30 mouse cellular contexts compared by ENCODE assay signal in genomic region chr13:24649099-24649498, GRCm38 (mm10).
DNase-seq lines count a peak whose midpoint lies in the region; ATAC-seq lines count a peak whose summit lies in the region.
"Had no signal": no experiment of that assay in that cellular context is flagged by ENCODE, and none has a peak within 500 bp of the region (broad histone marks: within the 10 kb centered on the region; RNA-seq: fewer than 3 reads in every experiment).

No protein-coding gene starts in this region.

- H3K9me3 ChIP-seq in embryonic facial prominence, embryonic 14.5 days (ENCODE audit: control insufficient read depth, low read length): no peaks in the 10 kb centered on the region
- H3K9me3 ChIP-seq in embryonic facial prominence, embryonic 10.5 days: no peaks in the 10 kb centered on the region
- no peaks in the 10 kb centered on the region for H3K9me3 ChIP-seq in hindbrain, embryonic 14.5 days (ENCODE audit: control insufficient read depth, low read length)
- no peaks in the 10 kb centered on the region for H3K9me3 ChIP-seq in hindbrain, embryonic 12.5 days (replicated peaks)
- H3K9me3 ChIP-seq in midbrain, embryonic 15.5 days: no peaks in the 10 kb centered on the region
- H3K9me3 ChIP-seq in midbrain, embryonic 11.5 days (ENCODE audit: control insufficient read depth, low read length): no peaks in the 10 kb centered on the region
- H3K9me3 ChIP-seq: embryonic facial prominence, embryonic 13.5 days; G1E; limb, embryonic 12.5 days; liver, embryonic 15.5 days had no signal

- no peak overlapping the region for H3K9ac ChIP-seq in embryonic facial prominence, embryonic 14.5 days (ENCODE audit: low read depth, low read length)
- H3K9ac ChIP-seq in hindbrain, embryonic 14.5 days: no peak overlapping the region
- no peak overlapping the region for H3K9ac ChIP-seq in hindbrain, embryonic 12.5 days
- no peak overlapping the region for H3K9ac ChIP-seq in midbrain, embryonic 15.5 days
- no peak overlapping the region for H3K9ac ChIP-seq in midbrain, embryonic 11.5 days (ENCODE audit: low read length)
- H3K9ac ChIP-seq: embryonic facial prominence, embryonic 13.5 days; limb, embryonic 12.5 days; liver, embryonic 15.5 days; lung, embryonic 14.5 days had no signal

- ATAC-seq in embryonic facial prominence, embryonic 14.5 days (ENCODE audit: low read depth): no peak
- ATAC-seq in hindbrain, embryonic 14.5 days (ENCODE audit: low FRiP score): no peak
- ATAC-seq in hindbrain, embryonic 12.5 days (ENCODE audit: low FRiP score): no peak
- no peak for ATAC-seq in midbrain, embryonic 15.5 days (replicated peaks)
- ATAC-seq in midbrain, embryonic 11.5 days (ENCODE audit: low FRiP score): no peak
- ATAC-seq: intestine, embryonic 16.5 days; Patski had no signal

- H3K36me3 ChIP-seq in embryonic facial prominence, embryonic 14.5 days (ENCODE audit: control insufficient read depth, insufficient read depth, low read length): no peaks in the 10 kb centered on the region
- no peaks in the 10 kb centered on the region for H3K36me3 ChIP-seq in embryonic facial prominence, embryonic 10.5 days (replicated peaks)
- H3K36me3 ChIP-seq in hindbrain, embryonic 14.5 days (replicated peaks; ENCODE audit: control insufficient read depth, insufficient read depth): no peaks in the 10 kb centered on the region
- no peaks in the 10 kb centered on the region for H3K36me3 ChIP-seq in hindbrain, embryonic 12.5 days
- no peaks in the 10 kb centered on the region for H3K36me3 ChIP-seq in midbrain, embryonic 15.5 days (replicated peaks)
- no peaks in the 10 kb centered on the region for H3K36me3 ChIP-seq in midbrain, embryonic 11.5 days (ENCODE audit: control insufficient read depth, insufficient read depth, low read length)
- H3K36me3 ChIP-seq: embryonic facial prominence, embryonic 13.5 days; G1E; limb, embryonic 12.5 days; liver, embryonic 15.5 days had no signal

- DNase-seq in embryonic facial prominence, embryonic 14.5 days (ENCODE audit: low spot score): peak; percentile 61
- DNase-seq in embryonic facial prominence, embryonic 10.5 days (ENCODE audit: low spot score): no peak
- DNase-seq in hindbrain, embryonic 14.5 days (ENCODE audit: low spot score): no peak
- DNase-seq in midbrain, embryonic 11.5 days (ENCODE audit: low spot score, missing footprints): no peak
- no peak for DNase-seq in embryo, embryonic 10.5 days (ENCODE audit: low spot score)
- DNase-seq in embryo, embryonic 9.5 days (ENCODE audit: extremely low spot score): no peak
- DNase-seq: adrenal gland, postnatal 10 days; cerebellum, adult 8-10 months; cerebellum, postnatal 25 days; gastrocnemius, adult 2 months; gastrocnemius, postnatal 36 days; heart, adult 18-20 months; heart, postnatal 36 days; kidney, adult 8-10 months; kidney, postnatal 4 days; lung, embryonic 14.5 days; lung, postnatal 14 days; right cerebral cortex, postnatal 4 days; thymus, adult 2 months; thymus, postnatal 36 days had no signal

- no peak overlapping the region for H3K27ac ChIP-seq in embryonic facial prominence, embryonic 14.5 days (replicated peaks; ENCODE audit: low read depth, low read length)
- no peak overlapping the region for H3K27ac ChIP-seq in embryonic facial prominence, embryonic 10.5 days (replicated peaks)
- peak overlapping the region; percentile 74; the same call in 1 of the 2 replicates for H3K27ac ChIP-seq in hindbrain, embryonic 14.5 days
- no peak overlapping the region for H3K27ac ChIP-seq in hindbrain, embryonic 12.5 days
- H3K27ac ChIP-seq in midbrain, embryonic 15.5 days: peak overlapping the region; percentile 19; the same call in 1 of the 2 replicates
- H3K27ac ChIP-seq in midbrain, embryonic 11.5 days (ENCODE audit: low read depth, low read length): no peak overlapping the region
- H3K27ac ChIP-seq: embryonic facial prominence, embryonic 13.5 days; gastrocnemius, adult 2 months; kidney, postnatal 0 days; limb, embryonic 12.5 days; liver, embryonic 15.5 days had no signal

- WGBS in embryonic facial prominence, embryonic 14.5 days: 19% methylated on average over 2 of the region's 2 CpGs
- 53% methylated on average over 2 of the region's 2 CpGs for WGBS in embryonic facial prominence, embryonic 10.5 days
- 52% methylated on average over 2 of the region's 2 CpGs for WGBS in hindbrain, embryonic 14.5 days
- 62% methylated on average over 2 of the region's 2 CpGs for WGBS in hindbrain, embryonic 12.5 days
- WGBS in midbrain, embryonic 15.5 days: 54% methylated on average over 2 of the region's 2 CpGs
- WGBS in midbrain, embryonic 11.5 days: 68% methylated on average over 2 of the region's 2 CpGs

- H3K27me3 ChIP-seq in embryonic facial prominence, embryonic 14.5 days (replicated peaks; ENCODE audit: control insufficient read depth, insufficient read depth, low read length): no peaks in the 10 kb centered on the region
- H3K27me3 ChIP-seq in embryonic facial prominence, embryonic 10.5 days (replicated peaks; ENCODE audit: low read depth, poor library complexity, severe bottlenecking): no peaks in the 10 kb centered on the region
- H3K27me3 ChIP-seq in hindbrain, embryonic 14.5 days (ENCODE audit: control insufficient read depth, insufficient read depth, low read length): no peaks in the 10 kb centered on the region
- no peaks in the 10 kb centered on the region for H3K27me3 ChIP-seq in hindbrain, embryonic 12.5 days
- no peaks in the 10 kb centered on the region for H3K27me3 ChIP-seq in midbrain, embryonic 15.5 days (replicated peaks)
- H3K27me3 ChIP-seq in midbrain, embryonic 11.5 days (ENCODE audit: control insufficient read depth, insufficient read depth, low read length): no peaks in the 10 kb centered on the region
- H3K27me3 ChIP-seq: embryonic facial prominence, embryonic 13.5 days; limb, embryonic 12.5 days; liver, embryonic 15.5 days; Patski had no signal

- no peak overlapping the region for H3K4me3 ChIP-seq in embryonic facial prominence, embryonic 14.5 days (ENCODE audit: low read depth, low read length)
- H3K4me3 ChIP-seq in embryonic facial prominence, embryonic 10.5 days: no peak overlapping the region
- no peak overlapping the region for H3K4me3 ChIP-seq in hindbrain, embryonic 14.5 days (replicated peaks; ENCODE audit: low read length)
- no peak overlapping the region for H3K4me3 ChIP-seq in hindbrain, embryonic 12.5 days
- H3K4me3 ChIP-seq in midbrain, embryonic 15.5 days: no peak overlapping the region
- H3K4me3 ChIP-seq in midbrain, embryonic 11.5 days (ENCODE audit: low read depth, low read length): no peak overlapping the region
- H3K4me3 ChIP-seq: embryonic facial prominence, embryonic 13.5 days; gastrocnemius, adult 2 months; limb, embryonic 12.5 days; liver, embryonic 15.5 days had no signal

- peaks cover 10% of the 10 kb centered on the region; the same call in 1 of the 2 replicates for H3K4me1 ChIP-seq in embryonic facial prominence, embryonic 14.5 days (ENCODE audit: control insufficient read depth, insufficient read depth, low read length)
- H3K4me1 ChIP-seq in embryonic facial prominence, embryonic 10.5 days: peaks cover 5% of the 10 kb centered on the region; the same call in 1 of the 2 replicates
- peaks cover 6% of the 10 kb centered on the region; the same call in 1 of the 2 replicates for H3K4me1 ChIP-seq in hindbrain, embryonic 14.5 days (replicated peaks; ENCODE audit: control insufficient read depth, insufficient read depth, low read length)
- H3K4me1 ChIP-seq in hindbrain, embryonic 12.5 days: peaks cover 3% of the 10 kb centered on the region; the same call in 1 of the 2 replicates
- peaks cover 9% of the 10 kb centered on the region for H3K4me1 ChIP-seq in midbrain, embryonic 15.5 days
- H3K4me1 ChIP-seq in midbrain, embryonic 11.5 days (ENCODE audit: control insufficient read depth, insufficient read depth, low read length): no peaks in the 10 kb centered on the region
- H3K4me1 ChIP-seq: limb, embryonic 12.5 days; liver, embryonic 15.5 days had no signal

- no peak overlapping the region for H3K4me2 ChIP-seq in embryonic facial prominence, embryonic 14.5 days (ENCODE audit: low read depth, low read length)
- no peak overlapping the region for H3K4me2 ChIP-seq in hindbrain, embryonic 14.5 days (replicated peaks)
- H3K4me2 ChIP-seq in hindbrain, embryonic 12.5 days (replicated peaks): no peak overlapping the region
- no peak overlapping the region for H3K4me2 ChIP-seq in midbrain, embryonic 15.5 days
- no peak overlapping the region for H3K4me2 ChIP-seq in midbrain, embryonic 11.5 days
- H3K4me2 ChIP-seq: embryonic facial prominence, embryonic 13.5 days; heart, embryonic 11.5 days; limb, embryonic 12.5 days; liver, embryonic 15.5 days; lung, embryonic 14.5 days had no signal

Comparison
In these comparisons a context has a peak if more than half of its experiments do, and no peak if none do; other contexts are left out.
1. H3K27ac ChIP-seq: peak in hindbrain, embryonic 14.5 days (single experiment) and midbrain, embryonic 15.5 days (single experiment); none in embryonic facial prominence, embryonic 14.5 days (single experiment), embryonic facial prominence, embryonic 10.5 days (single experiment), hindbrain, embryonic 12.5 days (single experiment) and midbrain, embryonic 11.5 days (single experiment).